Mouse (Mus musculus) heart, embryonic 12.5 days (tissue): ENCODE results near the gene Kirrel. TPM values are rescaled to one million over a fixed set of nuclear protein-coding genes. Genes with fewer than 3 reads are reported as not detected.

Experiments
- ATAC-seq: fragments of 200-750 bp; cut with Nextera tagmentation; 2 replicates; pipeline ENCODE4 v1.8.0; 2017; ENCODE audit warnings: moderate TSS enrichment, moderate library complexity; ENCODE audit not compliant: insufficient number of reproducible peaks, low FRiP score
- H3K27ac ChIP-seq: fragments of 300-500 bp; sonication (generic); 2 replicates; pipeline ENCODE4 v1.5.1; 2016; ENCODE audit warnings: mild to moderate bottlenecking, moderate library complexity; ENCODE audit not compliant: poor library complexity, severe bottlenecking
- H3K27me3 ChIP-seq: fragments of 300-500 bp; sonication (generic); replicated peaks from 2 replicates; pipeline ENCODE4 v1.6.1; 2016; ENCODE audit warnings: mild to moderate bottlenecking, moderate library complexity
- H3K36me3 ChIP-seq: fragments of 300-500 bp; sonication (generic); 2 replicates; pipeline ENCODE4 v1.6.1; 2016; ENCODE audit warnings: mild to moderate bottlenecking, moderate library complexity
- H3K4me1 ChIP-seq: fragments of 300-500 bp; sonication (generic); replicated peaks from 2 replicates; pipeline ENCODE4 v1.6.1; 2016; ENCODE audit warnings: mild to moderate bottlenecking
- H3K4me2 ChIP-seq: fragments of 300-500 bp; sonication (generic); 2 replicates; pipeline ENCODE4 v1.6.1; 2016; ENCODE audit warnings: mild to moderate bottlenecking, moderate library complexity
- H3K4me3 ChIP-seq: fragments of 300-500 bp; sonication (generic); 2 replicates; pipeline ENCODE4 v1.5.1; 2016; ENCODE audit warnings: mild to moderate bottlenecking
- H3K9ac ChIP-seq: fragments of 300-500 bp; sonication (generic); 2 replicates; pipeline ENCODE4 v1.6.1; 2016; ENCODE audit warnings: mild to moderate bottlenecking, moderate library complexity
- H3K9me3 ChIP-seq: fragments of 300-500 bp; sonication (generic); replicated peaks from 2 replicates; pipeline ENCODE4 v1.6.1; 2016; ENCODE audit warnings: mild to moderate bottlenecking, moderate library complexity
- WGBS: fragments of 180-500 bp; shearing (Covaris S2); methylation state at CpG from one replicate; pipeline ENCODE4 v1.1.7; 2016; 5-methylcytosine and 5-hydroxymethylcytosine counted together
- polyA plus RNA-seq: library from polyadenylated mRNA; unstranded; fragments of >200 nt; fragmentation: Nextera tagmentation; extraction: Ambion mirVana; gene quantifications from 2 replicates; pipeline ENCODE4 v1.2.1, GENCODE M21; 2016

Gene Kirrel
- polyA plus RNA-seq, 1 experiment from 2014 or later: 20.1 TPM

DNA sequence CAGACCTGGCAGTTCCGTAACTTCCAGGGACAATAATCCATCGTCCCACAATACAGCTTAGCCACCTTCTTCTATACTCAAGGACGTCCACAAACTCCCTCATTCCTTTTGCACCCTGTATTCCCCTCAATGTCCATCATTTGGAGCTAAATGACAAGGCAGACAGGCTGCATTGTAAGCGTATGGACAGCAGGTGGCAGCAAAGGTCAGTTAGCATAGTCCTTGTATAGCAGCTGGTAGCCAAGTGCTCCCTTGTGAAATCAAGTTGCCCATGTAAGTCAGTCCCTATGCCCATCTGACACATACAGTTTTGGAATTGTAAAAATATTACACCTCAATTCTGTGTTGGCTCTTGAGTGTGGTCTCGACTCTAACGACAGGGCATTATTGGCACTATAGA, 143.7 kb downstream of the Kirrel start:
- Histone ChIP-seq H3K27ac (no peak overlapping the region), H3K4me1 (no peaks in the 10 kb centered on the region), H3K9ac (no peak overlapping the region), H3K27me3 (no peaks in the 10 kb centered on the region), H3K36me3 (no peaks in the 10 kb centered on the region), H3K4me2 (no peak overlapping the region), H3K9me3 (no peaks in the 10 kb centered on the region), H3K4me3 (no peak overlapping the region)
- no peak for ATAC-seq
- WGBS: 16% methylated on average over 6 of the region's 6 CpGs

Other genes with a start within 250 kb of the Kirrel start
- 50.0 and 55.5 TPM in 2 replicates for gene Cd1d1, start 175.3 kb downstream of the Kirrel start, polyA plus RNA-seq
- 4.3 and 4.5 TPM in 2 replicates for gene Fcrls, start 89.0 kb upstream of the Kirrel start, polyA plus RNA-seq
- 0.10 and 0.18 TPM in 2 replicates for gene Cd5l, start 183.1 kb upstream of the Kirrel start, polyA plus RNA-seq
- 0.27 TPM in 1 of 2 replicates, not detected in the other for gene Fcrl1, start 201.6 kb upstream of the Kirrel start, polyA plus RNA-seq